Mouse (Mus musculus) retina, postnatal 1 day (tissue): ENCODE measurements around the gene Ciao2b.
A peak's percentile ranks its signal among the peaks of the same experiment; 100 is the strongest.
"Not testable (repeated sequence)": the region's sequence is repeated elsewhere in the genome, so short reads cannot be mapped to it uniquely, and the experiment has no call there.

ENCODE experiments used
- DNase-seq: peaks from one replicate; pipeline ENCODE4 v3.0.0-alpha.2; 2012

Gene Ciao2b

GRCm38 (mm10) chr8:104641426-104642323 is at the start of gene Ciao2b:
Gene Ciao2b (minus strand): TSS chr8:104641965.
- peak; percentile 95 for DNase-seq

DNA sequence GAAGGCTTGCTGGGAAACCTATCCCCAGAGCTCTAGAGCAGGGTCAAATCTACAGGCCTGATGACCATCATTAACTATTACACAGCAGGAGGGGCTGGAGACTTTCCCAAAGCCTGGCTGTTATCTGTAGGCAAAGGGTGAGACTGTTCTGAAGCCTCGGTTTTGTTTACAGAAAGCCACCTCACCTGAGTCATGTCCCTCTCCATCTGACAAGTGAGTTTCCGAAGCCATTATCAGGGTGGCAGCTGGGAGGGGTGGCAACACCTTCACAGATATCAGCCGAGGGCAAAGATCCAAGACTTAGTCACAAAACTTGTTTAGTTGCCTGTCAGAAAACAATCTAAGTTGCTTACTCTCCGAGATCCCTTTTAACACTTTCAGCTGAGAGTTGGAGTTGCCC is 46.7 kb upstream of the Ciao2b start:
- DNase-seq, result no peak

DNA sequence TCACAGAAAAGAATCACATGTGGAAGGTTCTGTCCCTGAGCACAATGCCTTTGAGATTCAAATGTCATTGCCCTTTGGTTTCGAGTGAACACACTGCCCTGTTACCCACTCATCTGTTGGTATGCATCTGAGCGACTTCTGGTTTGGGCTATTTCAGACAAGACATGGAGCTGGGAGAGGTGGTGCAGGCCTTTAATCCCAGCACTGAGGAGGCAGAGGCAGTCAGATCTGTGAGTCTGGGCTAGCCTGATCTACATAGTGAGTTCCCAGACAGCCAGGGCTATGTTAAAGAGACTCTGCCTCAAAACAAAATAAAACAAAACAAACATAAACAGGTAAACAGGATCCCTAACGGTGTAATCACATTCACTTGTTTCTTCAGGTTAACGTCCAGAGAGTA is 13.8 kb upstream of the Ciao2b start:
- DNase-seq, result no peak

GRCm38 (mm10) chr8:104654984-104655383 is 13.2 kb upstream of the Ciao2b start:
- peak; percentile 91 for DNase-seq

DNA sequence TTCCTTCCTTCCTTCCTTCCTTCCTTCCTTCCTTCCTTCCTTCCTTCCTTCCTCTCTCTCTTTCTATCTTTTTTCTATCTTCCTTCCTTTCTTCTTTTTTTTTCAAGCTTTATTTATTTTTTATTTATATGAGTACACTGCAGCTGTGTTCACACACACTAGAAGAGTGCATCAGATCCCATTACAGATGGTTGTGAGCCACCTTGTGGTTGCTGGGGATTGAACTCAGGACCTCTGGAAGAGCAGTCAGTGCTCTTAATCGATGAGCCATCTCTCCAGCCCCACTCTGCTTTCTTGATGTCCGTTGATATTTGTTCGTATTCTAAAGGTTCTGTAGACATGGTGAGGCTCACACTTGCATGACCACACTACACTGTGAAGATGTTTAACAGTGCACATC is 2.4 kb upstream of the Ciao2b start:
- DNase-seq, result not testable (repeated sequence)

GRCm38 (mm10) chr8:104642324-104642654 is 524 bp upstream of the Ciao2b start:
- no peak for DNase-seq

DNA sequence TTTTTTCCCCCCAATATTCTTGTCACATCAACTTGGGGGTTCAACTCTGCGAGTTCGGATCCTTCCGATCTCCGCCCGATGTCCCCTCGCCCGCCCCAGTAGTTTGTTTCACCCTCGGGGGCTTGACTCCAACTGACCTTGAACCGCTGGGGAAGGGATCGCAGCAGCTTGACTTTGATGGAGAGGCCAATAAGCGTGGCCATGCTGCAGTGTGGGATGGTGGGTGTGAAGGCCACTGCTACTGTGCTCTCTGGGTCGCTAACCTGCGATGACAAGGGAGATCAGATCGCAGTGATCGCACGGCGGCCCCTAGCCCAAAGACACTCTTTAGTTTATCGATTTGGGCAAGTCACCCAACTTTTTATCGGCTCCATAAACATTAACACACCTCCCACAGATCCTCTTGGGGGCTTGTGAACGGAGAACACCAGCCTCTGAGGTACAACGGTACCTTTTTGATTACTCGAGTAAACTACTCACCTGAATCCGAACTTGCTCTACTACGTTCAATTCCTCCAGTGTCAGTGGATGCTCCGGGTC is 864 bp downstream of the Ciao2b start:
- DNase-seq, result no peak

DNA sequence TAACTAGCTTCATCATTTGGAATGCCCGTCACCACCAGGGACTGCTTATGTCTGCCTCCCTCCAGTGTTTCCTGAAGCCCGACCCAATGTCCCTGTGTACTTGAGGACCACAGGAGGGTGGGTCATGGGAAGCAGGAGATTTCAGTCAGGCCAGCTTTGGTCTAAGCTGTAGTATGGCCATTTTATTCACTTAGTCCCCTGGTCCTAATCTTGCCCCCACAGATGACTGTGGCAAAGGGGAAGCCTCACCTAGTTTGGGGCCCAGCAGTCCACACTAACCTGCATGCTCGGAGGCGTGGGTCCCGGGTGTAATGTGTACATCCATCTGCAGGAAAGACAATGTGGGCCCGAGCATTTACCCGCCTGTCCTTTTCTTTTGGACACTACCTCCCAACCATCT is 1.5 kb downstream of the Ciao2b start:
- DNase-seq, result no peak

- no peak for DNase-seq
These were observed 3.8 kb downstream of the Ciao2b start for GRCm38 (mm10) chr8:104638010-104638409.

GRCm38 (mm10) chr8:104635004-104635710 is 6.6 kb downstream of the Ciao2b start:
- DNase-seq, result no peak

GRCm38 (mm10) chr8:104633156-104633744 is 8.5 kb downstream of the Ciao2b start:
- DNase-seq, result no peak

DNA sequence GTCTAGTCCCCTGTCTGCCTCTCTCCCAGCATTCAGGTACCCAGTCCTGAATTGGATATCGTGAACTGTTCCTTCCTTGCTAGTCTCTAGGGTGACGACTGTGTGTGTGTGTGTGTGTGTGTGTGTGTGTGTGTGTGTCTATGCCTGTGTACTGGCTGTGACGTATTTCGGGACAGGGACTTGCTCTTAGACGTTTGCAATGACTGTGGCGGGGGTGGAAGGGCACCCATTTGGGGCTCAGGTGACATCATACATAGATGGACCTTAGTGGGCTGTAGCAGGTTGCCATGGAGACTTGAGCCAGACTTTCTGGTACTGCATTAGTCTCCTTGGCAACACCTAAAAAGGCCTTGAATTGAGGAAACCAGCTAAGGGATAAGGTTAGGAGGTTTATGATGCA is 9.3 kb downstream of the Ciao2b start:
- no peak for DNase-seq

DNA sequence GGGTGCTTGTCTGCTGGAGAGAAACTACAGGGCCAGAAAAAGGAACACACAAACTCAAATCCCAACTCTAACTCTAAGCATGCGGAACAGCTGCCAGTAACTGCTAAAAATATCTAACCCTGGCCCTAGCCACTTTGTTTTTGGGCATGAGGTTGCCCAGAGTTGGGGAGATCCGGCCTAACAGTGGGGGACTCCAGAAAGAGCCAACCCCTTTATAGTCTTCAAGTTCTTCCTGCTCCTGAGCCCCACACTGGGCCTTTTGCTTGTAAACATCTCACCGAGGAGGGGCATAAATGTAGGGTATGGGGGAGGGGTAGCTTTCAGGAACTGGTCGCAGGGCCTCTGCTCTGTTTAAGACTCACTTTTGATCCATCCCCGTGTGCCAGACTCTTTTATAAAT is 9.8 kb downstream of the Ciao2b start:
- no peak for DNase-seq

- peak; percentile 77 for DNase-seq
These were observed 10.6 kb downstream of the Ciao2b start, which contains the start of gene Rrad for GRCm38 (mm10) chr8:104630981-104631663. Gene Rrad (minus strand): TSS chr8:104631327.

- DNase-seq, result peak; percentile 39
These were observed 11.2 kb downstream of the Ciao2b start for GRCm38 (mm10) chr8:104630574-104630973.

DNA sequence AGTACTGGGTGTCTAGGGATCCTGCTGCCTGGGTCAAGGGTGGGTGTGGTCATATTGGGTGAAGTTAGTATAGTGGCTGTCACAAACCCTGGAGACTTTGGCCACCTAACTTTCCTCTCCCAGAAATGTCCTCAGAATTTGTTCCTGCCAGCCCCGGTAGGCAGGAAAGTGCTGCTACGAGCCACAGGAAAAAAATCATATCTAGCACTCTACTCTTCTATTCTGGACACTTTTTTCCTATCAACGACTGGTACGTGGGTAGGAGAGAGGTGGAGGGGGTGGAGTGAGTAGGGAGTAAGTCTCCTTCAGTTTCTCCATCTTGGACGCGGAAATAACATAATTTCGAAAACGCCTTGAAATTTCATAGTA is 11.7 kb downstream of the Ciao2b start:
- DNase-seq, result no peak

DNA sequence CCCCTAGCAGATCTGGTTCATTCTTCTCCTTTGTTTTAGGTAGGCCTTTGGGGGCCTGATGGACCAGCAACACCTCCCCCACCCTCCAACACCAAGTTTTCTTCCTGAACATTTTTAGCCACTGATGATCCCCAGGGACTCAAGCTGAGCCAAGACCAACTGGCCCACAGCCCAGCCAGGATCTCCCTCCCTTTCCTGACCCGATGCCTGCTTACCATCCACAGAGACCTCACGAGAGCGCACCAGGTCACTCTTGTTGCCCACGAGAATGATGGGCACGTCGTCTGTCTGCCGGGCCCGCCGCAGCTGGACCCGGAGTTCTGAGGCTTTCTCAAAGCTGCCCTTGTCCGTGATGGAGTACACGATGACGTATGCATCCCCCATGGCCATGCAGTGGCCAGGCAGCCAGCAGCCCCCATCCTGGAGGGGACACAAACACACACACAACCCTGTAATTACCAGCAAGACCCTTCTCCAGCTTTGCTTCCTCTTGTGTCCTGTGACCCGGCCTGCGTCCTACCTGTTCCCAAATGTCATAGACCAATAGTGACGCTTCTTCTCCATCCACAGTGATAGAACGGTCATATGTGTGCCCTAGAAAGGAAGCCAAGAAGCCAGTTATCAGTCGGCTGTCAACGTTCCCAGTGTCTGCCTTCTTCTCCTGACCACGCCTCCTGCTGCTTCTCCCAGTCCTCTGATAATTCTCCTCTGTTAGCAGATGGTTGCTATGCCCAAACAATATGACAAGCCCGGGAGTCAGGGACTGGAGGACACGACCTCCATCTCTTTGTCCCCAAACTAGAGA is 12.3 kb downstream of the Ciao2b start:
- no peak for DNase-seq

GRCm38 (mm10) chr8:104628402-104628801 is 13.4 kb downstream of the Ciao2b start:
- no peak for DNase-seq

DNA sequence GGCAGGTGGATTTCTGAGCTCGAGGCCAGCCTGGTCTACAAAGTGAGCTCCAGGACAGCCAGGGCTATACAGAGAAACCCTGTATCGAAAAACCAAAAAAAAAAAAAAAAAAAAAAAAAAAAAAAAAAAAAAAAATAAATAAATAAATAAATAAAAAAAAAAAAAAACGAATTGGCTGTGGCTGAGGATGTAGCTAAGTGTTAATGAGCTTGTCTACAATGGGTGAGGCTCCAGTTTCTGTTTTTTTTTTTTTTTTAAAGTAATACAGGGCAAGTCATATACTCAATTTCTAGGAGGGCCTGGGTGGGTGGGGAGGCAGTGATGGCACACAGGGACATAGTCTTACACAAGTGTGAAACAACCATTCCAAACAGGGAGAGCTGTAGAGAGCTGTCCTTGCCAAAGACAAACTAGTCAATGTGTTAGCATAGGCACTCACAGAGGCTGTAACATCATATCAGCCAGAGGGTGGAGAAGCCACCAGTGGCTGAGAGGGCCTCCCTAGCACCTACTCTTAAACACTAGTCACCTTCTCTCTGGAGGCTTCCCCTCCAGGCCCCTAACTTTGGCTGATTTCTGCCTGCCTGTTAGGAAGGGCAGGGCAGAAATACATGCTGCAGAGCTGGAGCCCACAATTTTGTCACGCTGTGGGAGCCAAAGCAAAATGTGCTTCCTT is 14.6 kb downstream of the Ciao2b start:
- DNase-seq, result no peak

- no peak for DNase-seq
These were observed 17.6 kb downstream of the Ciao2b start, which contains the start of gene Cdh16 for GRCm38 (mm10) chr8:104624161-104624560. Gene Cdh16 (minus strand): TSS chr8:104624396.

DNA sequence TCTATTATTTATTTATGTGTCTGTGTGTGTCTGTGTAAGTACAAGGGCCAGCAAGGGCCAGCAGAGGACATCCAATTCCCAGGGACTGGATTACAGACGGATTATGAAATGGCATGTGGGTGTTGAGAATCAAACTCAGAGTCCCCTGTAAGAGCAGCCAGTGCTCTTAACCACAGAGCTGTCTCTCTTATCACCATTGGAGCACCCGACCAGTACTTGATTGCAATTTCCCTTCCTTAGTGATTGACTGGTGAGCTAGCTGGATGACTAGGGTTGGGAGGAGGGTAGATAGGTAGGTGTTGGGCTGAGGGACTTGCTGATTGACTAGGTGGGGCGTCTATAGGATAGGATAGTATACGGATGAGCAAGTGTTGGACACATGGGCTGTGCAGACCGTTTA is 21.0 kb downstream of the Ciao2b start:
- no peak for DNase-seq
